Mouse (Mus musculus) heart, embryonic 16.5 days (tissue): ENCODE measurements around the gene Pcp4l1. TPM values are rescaled to one million over a fixed set of nuclear protein-coding genes. Genes with fewer than 3 reads are reported as not detected.
A peak's percentile ranks its signal among the peaks of the same experiment; 100 is the strongest.

Experiments used
- ATAC-seq: fragments of 200-750 bp; cut with Nextera tagmentation; replicated peaks from 2 replicates; pipeline ENCODE4 v1.8.0; 2017; ENCODE audit warnings: moderate number of reproducible peaks; ENCODE audit not compliant: insufficient read depth, low FRiP score; ENCODE audit errors: extremely low read depth
- H3K27ac ChIP-seq: fragments of 300-500 bp; sonication (generic); 2 replicates; pipeline ENCODE4 v1.5.1; 2014; ENCODE audit warnings: mild to moderate bottlenecking, low read length, control low read depth, moderate library complexity
- H3K27me3 ChIP-seq: fragments of 300-500 bp; sonication (generic); 2 replicates; pipeline ENCODE4 v1.6.1; 2014; ENCODE audit warnings: low read length, mixed read lengths; ENCODE audit not compliant: control insufficient read depth, insufficient read depth
- H3K36me3 ChIP-seq: fragments of 300-500 bp; sonication (generic); 2 replicates; pipeline ENCODE4 v1.6.1; 2014; ENCODE audit not compliant: control insufficient read depth, insufficient read depth
- H3K4me1 ChIP-seq: fragments of 300-500 bp; sonication (generic); 2 replicates; pipeline ENCODE4 v1.6.1; 2014; ENCODE audit warnings: low read length, mixed read lengths; ENCODE audit not compliant: control insufficient read depth, insufficient read depth
- H3K4me2 ChIP-seq: fragments of 300-500 bp; sonication (generic); 2 replicates; pipeline ENCODE4 v1.6.1; 2014; ENCODE audit warnings: low read depth, mild to moderate bottlenecking, control low read depth, low read length
- H3K4me3 ChIP-seq: fragments of 300-500 bp; sonication (generic); 2 replicates; pipeline ENCODE4 v1.5.1; 2014; ENCODE audit warnings: mild to moderate bottlenecking, control low read depth, low read length
- H3K9ac ChIP-seq: fragments of 300-500 bp; sonication (generic); 2 replicates; pipeline ENCODE4 v1.6.1; 2014; ENCODE audit warnings: low read length, control low read depth
- H3K9me3 ChIP-seq: fragments of 300-500 bp; sonication (generic); replicated peaks from 2 replicates; pipeline ENCODE4 v1.6.1; 2016; ENCODE audit warnings: low read length; ENCODE audit not compliant: control insufficient read depth
- WGBS: fragments of 180-500 bp; shearing (Covaris S2); extraction: QIAGEN DNeasy Blood & Tissue Kit; methylation state at CpG from one replicate; pipeline ENCODE4 v1.1.7; 2014; 5-methylcytosine and 5-hydroxymethylcytosine counted together
- polyA plus RNA-seq: library from polyadenylated mRNA; unstranded; fragments of >200 nt; fragmentation: Nextera tagmentation; extraction: Ambion mirVana; gene quantifications from 2 replicates; pipeline ENCODE4 v1.2.1, GENCODE M21; 2015

Gene Pcp4l1
- polyA plus RNA-seq, 1 experiment from 2014 or later: 57.2 TPM

DNA sequence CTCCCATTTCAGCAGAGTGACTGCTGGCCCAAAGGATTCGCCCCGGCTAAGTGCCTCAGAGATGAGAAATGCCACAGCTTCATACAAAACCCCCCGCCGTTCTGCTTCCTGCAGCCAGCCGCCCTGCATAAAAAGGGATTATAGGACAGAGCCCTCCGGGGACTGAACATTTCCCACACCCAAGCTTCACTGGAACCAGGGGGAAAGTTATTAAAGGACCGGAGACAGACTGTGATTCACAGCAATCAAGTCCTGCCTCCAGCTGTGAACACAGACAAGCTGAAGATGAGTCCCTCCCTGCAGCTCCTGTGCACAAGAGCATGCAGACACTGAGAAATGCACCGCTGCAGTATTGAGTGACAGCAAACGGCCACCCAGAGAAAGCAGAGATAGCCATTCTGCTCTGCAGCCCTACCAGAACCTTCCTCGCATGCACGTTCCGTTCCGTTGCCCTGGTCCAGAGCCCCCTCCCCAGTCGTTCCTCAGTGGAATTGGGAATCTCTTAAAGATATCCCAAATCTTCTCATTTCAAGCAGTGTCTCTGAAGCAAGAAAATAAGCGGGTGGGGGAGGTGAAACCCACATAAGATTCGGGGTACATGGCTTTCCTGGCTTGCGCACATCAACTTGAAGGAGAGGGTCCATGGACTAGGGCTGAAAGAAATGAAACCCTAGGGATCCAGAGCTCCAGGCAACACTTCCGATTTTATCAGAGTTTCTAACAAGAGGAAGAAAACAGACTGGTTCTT, 2.8 kb downstream of the Pcp4l1 start:
- peak overlapping the region; percentile 19 for H3K4me3 ChIP-seq
- peak overlapping the region; percentile 54 for H3K4me2 ChIP-seq
- H3K4me1 ChIP-seq: peaks cover 48% of the 10 kb centered on the region
- H3K36me3 ChIP-seq: no peaks in the 10 kb centered on the region
- peaks cover 8% of the 10 kb centered on the region for H3K27me3 ChIP-seq
- 11% methylated on average over 18 of the region's 18 CpGs for WGBS
- ATAC-seq: no peak
- peak overlapping the region; percentile 59 for H3K9ac ChIP-seq
- no peaks in the 10 kb centered on the region for H3K9me3 ChIP-seq
- H3K27ac ChIP-seq: no peak overlapping the region

DNA sequence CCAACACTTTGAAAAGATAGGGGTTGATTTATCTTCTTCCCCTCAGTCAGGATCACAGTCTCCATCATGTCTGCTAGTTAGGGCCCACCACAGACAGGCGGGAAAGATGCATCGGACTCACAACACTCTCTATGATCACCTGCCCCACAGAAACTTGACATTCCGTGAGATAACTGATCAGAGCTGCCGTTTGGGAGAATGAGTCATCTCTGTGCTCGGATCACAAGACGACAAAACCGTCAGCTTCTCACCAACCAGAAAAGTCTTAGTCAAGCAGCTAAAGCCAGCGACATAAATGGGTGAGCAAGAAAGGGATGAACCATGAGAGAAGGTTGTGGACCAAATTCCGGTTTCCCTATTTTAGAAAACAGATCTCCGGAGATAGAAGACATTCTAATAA, 3.8 kb downstream of the Pcp4l1 start:
- WGBS: 50% methylated on average over 10 of the region's 10 CpGs
- Histone ChIP-seq H3K9ac (no peak overlapping the region), H3K27me3 (peaks cover 8% of the 10 kb centered on the region), H3K4me3 (no peak overlapping the region), H3K4me2 (no peak overlapping the region), H3K9me3 (no peaks in the 10 kb centered on the region), H3K27ac (no peak overlapping the region), H3K36me3 (no peaks in the 10 kb centered on the region), H3K4me1 (peaks cover 50% of the 10 kb centered on the region)
- ATAC-seq: no peak

- Histone ChIP-seq H3K36me3 (no peaks in the 10 kb centered on the region), H3K4me1 (peaks cover 57% of the 10 kb centered on the region), H3K4me3 (no peak overlapping the region), H3K9me3 (no peaks in the 10 kb centered on the region), H3K27me3 (peaks cover 8% of the 10 kb centered on the region), H3K27ac (peak overlapping the region; percentile 96; the same call in 1 of the 2 replicates), H3K9ac (no peak overlapping the region), H3K4me2 (no peak overlapping the region)
- 94% methylated on average over 9 of the region's 9 CpGs for WGBS
- ATAC-seq: no peak
Observed at GRCm38 (mm10) chr1:171190832-171191231, 5.2 kb downstream of the Pcp4l1 start.

DNA sequence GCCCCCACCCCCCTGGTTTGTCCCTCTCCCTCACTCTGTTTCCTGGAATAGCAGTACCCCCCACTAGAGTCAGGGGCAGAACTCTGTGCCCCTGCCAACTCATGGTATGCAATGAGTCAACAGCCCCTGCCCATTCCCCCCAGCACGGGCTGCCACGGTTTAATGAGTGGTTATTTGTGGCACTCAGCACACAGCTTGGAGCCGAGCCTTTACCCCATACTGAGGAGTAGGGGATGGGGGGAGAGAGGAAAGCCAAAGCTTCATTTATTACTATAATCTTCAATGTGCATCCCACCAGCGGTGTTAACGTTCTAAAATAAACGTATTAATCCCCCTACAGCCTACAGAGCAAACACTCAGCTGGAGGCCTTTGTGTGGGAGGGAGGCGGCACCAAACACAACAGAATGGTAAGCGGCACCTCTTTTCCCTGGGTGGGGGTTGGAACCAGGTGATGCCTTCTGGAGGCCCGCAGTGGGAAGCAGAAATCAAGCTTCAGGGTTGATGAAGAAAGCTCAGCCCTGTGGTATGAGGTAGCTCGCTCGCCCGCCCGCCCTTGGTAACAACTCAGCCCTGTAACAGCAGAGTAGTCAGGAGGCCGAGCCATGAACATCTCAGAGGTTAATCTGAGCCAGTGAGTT, 6.5 kb downstream of the Pcp4l1 start:
- no peaks in the 10 kb centered on the region for H3K36me3 ChIP-seq
- peak overlapping the region; percentile 96 for H3K27ac ChIP-seq
- H3K9me3 ChIP-seq: no peaks in the 10 kb centered on the region
- WGBS: 45% methylated on average over 14 of the region's 14 CpGs
- peak; percentile 87 for ATAC-seq
- H3K4me3 ChIP-seq: peak overlapping the region; percentile 6; the same call in 1 of the 2 replicates
- peak overlapping the region; percentile 63 for H3K9ac ChIP-seq
- H3K27me3 ChIP-seq: 0 out of 2 replicates have a peak, but pooled peaks cover 2% of the 10 kb centered on the region
- peak overlapping the region; percentile 42 for H3K4me2 ChIP-seq
- peaks cover 50% of the 10 kb centered on the region for H3K4me1 ChIP-seq

- H3K27ac ChIP-seq: peak overlapping the region; percentile 96
- peak overlapping the region; percentile 63 for H3K9ac ChIP-seq
- ATAC-seq: peak; percentile 81
- no peaks in the 10 kb centered on the region for H3K36me3 ChIP-seq
- no peaks in the 10 kb centered on the region for H3K27me3 ChIP-seq
- 18% methylated on average over 8 of the region's 8 CpGs for WGBS
- peak overlapping the region; percentile 42; the same call in 1 of the 2 replicates for H3K4me2 ChIP-seq
- no peaks in the 10 kb centered on the region for H3K9me3 ChIP-seq
- H3K4me3 ChIP-seq: no peak overlapping the region
- peaks cover 50% of the 10 kb centered on the region for H3K4me1 ChIP-seq
Observed at GRCm38 (mm10) chr1:171189046-171189445, 7.0 kb downstream of the Pcp4l1 start.

GRCm38 (mm10) chr1:171187851-171188700, 8.0 kb downstream of the Pcp4l1 start:
- ATAC-seq: no peak
- H3K9me3 ChIP-seq: no peaks in the 10 kb centered on the region
- WGBS: 72% methylated on average over 13 of the region's 13 CpGs
- H3K36me3 ChIP-seq: no peaks in the 10 kb centered on the region
- H3K4me3 ChIP-seq: no peak overlapping the region
- H3K27me3 ChIP-seq: no peaks in the 10 kb centered on the region
- no peak overlapping the region for H3K4me2 ChIP-seq
- no peak overlapping the region for H3K9ac ChIP-seq
- H3K27ac ChIP-seq: peak overlapping the region; percentile 96
- H3K4me1 ChIP-seq: peaks cover 48% of the 10 kb centered on the region

- Histone ChIP-seq H3K4me2 (no peak overlapping the region), H3K4me1 (peaks cover 40% of the 10 kb centered on the region), H3K27me3 (no peaks in the 10 kb centered on the region), H3K4me3 (no peak overlapping the region), H3K36me3 (no peaks in the 10 kb centered on the region), H3K27ac (peak overlapping the region; percentile 67), H3K9me3 (no peaks in the 10 kb centered on the region), H3K9ac (no peak overlapping the region)
- ATAC-seq: no peak
- WGBS: 57% methylated on average over 8 of the region's 8 CpGs
Observed at GRCm38 (mm10) chr1:171185655-171186054, 10.4 kb downstream of the Pcp4l1 start.

- WGBS: 43% methylated on average over 7 of the region's 7 CpGs
- H3K4me2 ChIP-seq: 0 out of 2 replicates have a peak overlapping the region, but pooled peaks have one; percentile 16
Observed at GRCm38 (mm10) chr1:171184314-171184713, 11.8 kb downstream of the Pcp4l1 start.

More at GRCm38 (mm10) chr1:171184314-171184713, 11.8 kb downstream of the Pcp4l1 start:
- Histone ChIP-seq H3K9ac (no peak overlapping the region), H3K27me3 (no peaks in the 10 kb centered on the region), H3K9me3 (no peaks in the 10 kb centered on the region), H3K4me3 (no peak overlapping the region), H3K27ac (peak overlapping the region; percentile 82), H3K36me3 (no peaks in the 10 kb centered on the region), H3K4me1 (peaks cover 36% of the 10 kb centered on the region)
- no peak for ATAC-seq
